Mouse (Mus musculus) adrenal gland, postnatal 10 days (tissue): ENCODE results near the gene Mcm5. TPM values are rescaled to one million over a fixed set of nuclear protein-coding genes. Genes with fewer than 3 reads are reported as not detected.

Experiments
- DNase-seq: peaks from one replicate; pipeline ENCODE4 v3.0.0; 2021; ENCODE audit warnings: mixed read lengths
- long read RNA-seq, 2 experiments: library from polyadenylated mRNA; stranded (forward); transcript quantifications; one replicate each; pipeline ENCODE4 v2.0.0; 2021
- total RNA-seq, 2 experiments: library from RNA; stranded (reverse); gene quantifications; 2 replicates each; pipeline ENCODE4 v1.2.3; 2021

Gene Mcm5
- 10 to 100 TPM; 25.6 to 40.0 TPM for total RNA-seq
- long read RNA-seq, experiment 1, transcript Mcm5-205 (16 exons, 2,653 nt): major isoform, 28 of 70 reads
- long read RNA-seq, experiment 1, transcript Mcm5-201 (17 exons, 3,381 nt): minor isoform, 22 of 70 reads
- long read RNA-seq, experiment 1, transcript Mcm5-203 (17 exons, 2,604 nt): minor isoform, 11 of 70 reads
- long read RNA-seq, experiment 1, partial matches to known transcripts: 5 of 70 reads
- long read RNA-seq, experiment 1, other reads (novel, unspliced or antisense): 4 of 70 reads
- long read RNA-seq, experiment 2, transcript Mcm5-205 (16 exons, 2,653 nt): major isoform, 13 of 35 reads
- long read RNA-seq, experiment 2, transcript Mcm5-201 (17 exons, 3,381 nt): minor isoform, 11 of 35 reads
- long read RNA-seq, experiment 2, transcript Mcm5-203 (17 exons, 2,604 nt): minor isoform, 7 of 35 reads
- long read RNA-seq, experiment 2, partial matches to known transcripts: 1 of 35 reads
- long read RNA-seq, experiment 2, other reads (novel, unspliced or antisense): 3 of 35 reads

DNA sequence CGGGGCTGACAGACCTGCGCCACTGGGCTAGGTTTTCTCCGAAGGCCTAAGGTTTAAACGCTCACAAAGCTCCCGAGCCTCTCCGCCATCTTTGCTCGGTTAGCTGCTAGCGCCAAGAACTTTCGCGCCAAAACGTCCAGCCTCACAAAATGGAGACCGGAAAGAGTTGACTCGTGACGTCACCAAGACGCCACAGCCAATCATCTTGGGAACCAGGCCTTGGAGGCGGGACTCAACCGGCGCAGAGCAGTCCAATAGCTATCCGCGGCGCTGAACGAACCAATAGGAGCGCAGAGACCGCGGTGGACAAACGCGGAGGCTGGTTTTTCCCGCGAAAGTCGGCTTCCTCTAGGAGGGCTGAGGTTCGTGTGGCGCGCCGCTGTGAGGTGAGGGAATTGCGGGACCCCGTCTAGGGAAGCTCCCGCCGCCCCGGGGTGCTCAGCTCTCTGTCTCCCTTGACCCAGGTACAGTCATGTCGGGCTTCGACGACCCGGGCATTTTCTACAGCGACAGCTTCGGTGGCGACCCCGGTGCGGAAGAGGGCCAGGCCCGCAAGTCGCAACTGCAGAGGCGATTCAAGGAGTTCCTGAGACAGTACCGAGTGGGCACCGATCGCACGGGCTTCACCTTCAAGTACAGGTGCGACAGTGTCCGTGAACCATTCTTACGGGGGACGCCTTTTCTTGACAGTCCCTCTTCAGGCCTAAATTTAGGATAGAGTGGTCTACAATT lies at the start of gene Mcm5:
TSS of gene Mcm5 (plus strand) at position 334 of the 732 bp plus-strand sequence.
- DNase-seq: peak; percentile 98

DNA sequence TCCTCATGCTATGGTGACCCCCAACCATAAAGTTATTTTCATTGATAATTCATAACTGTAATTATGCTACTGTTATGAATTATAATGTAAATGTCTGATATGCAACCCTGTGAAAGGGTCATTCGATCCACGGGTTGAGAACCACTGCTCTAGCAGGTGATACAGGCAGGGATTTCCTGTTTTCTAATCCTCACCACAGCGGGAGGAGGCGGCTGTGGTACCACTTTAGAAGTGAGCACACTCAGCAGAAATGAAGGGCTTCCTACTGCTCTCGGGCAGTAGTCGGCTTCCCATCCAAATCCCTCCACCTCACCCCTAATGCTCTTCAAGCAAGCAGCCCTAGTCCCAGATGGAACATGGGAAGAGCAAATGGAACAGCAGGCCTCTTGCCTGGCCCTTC lies 49.3 kb upstream of the Mcm5 start:
- no peak for DNase-seq

DNA sequence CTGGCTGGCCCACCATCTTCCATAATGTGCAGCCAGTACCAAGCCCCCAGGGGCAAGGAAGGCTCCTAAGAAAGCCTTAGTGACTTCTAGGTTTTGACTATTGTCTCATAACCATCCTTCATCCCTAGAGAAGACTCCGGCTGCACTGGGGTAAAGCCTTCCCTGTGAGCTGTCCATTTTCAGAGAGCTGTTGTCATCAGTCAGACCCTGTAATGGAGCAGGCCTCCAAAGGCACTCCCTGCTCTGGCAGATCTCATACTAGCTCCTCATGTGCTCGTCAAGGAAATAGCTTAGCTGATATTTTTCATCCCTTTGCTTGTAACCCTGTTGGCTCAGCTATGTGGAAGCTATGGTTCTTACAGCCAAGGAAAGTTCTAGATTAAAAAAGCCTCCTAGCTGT lies 48.6 kb upstream of the Mcm5 start:
- no peak for DNase-seq

DNA sequence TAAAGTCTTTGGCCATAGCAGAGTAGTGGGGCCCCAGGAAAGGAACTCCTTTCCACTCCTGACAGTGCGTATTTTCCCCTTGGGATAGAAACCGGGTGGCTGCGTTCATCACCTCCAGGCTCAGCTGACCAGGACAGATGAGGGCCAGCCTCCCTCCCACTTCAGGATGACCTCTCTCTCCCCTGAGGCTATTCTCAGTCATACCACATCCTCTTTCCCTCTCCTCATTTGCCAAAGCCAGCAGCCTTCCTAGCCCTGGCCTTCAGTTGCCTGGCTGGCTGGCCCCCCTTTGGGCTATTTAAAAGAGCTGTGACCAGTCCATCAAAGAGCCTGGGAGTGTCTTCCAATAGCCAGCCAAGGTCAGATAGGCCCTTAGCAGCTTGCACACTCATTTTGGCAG lies 46.1 kb upstream of the Mcm5 start:
- DNase-seq: peak; percentile 30

DNA sequence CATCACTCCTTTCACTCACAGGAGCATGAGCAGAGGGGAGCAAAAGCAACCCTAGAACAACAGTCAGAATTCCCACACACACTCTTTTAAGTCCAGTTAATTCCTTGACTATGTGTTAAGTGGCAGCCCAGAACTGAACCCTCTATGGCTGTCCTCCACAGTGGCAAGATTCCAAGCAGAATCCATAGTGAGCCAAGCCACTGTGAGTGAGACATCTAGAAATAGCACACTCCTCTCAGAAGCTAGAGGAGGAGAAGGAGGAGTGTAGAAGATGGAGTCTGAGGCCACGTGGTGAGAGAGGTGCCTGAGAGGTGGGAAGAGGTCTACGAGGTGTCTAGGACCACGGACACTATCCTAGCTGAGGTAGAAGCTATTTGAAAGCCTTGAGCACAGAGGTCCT lies 44.6 kb upstream of the Mcm5 start:
- DNase-seq: no peak

DNA sequence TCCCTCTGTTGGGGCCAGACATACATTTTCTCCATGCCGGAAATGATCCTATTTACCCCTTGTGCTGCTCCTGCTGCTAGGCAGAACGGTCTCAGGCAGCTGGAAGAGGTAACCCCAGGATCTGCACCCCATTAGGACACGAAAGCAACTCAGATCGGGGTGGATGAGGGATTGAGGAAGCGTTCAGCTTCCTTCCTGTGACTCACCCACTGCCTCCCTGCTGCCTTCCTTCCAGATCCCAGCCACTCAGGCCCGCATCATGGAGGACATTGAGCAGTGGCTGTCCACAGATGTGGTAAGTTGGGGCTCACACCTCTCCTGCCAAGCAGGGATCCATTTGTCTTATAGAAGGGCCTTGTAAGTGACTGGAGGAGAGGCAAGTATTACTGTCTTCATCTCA lies 42.1 kb upstream of the Mcm5 start:
- DNase-seq: no peak

DNA sequence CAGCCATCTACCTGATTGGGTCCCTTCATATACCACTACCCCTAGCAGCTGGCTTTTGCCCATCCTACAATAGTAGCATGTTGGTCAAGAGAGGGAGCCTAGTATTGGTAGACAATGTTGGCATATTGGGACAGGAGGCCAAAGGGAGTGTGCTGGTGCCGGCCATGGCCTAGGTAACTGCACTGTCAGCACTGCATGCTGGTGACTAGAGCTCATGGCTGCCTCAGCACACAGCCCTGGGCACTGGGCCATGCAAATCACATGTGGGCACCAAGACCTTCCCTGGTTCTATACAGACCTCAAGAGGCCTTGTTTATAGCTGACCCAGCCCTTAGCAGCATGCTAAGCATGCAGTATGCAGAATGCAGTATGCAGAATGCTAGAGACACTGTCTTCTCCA lies 39.1 kb upstream of the Mcm5 start:
- no peak for DNase-seq

DNA sequence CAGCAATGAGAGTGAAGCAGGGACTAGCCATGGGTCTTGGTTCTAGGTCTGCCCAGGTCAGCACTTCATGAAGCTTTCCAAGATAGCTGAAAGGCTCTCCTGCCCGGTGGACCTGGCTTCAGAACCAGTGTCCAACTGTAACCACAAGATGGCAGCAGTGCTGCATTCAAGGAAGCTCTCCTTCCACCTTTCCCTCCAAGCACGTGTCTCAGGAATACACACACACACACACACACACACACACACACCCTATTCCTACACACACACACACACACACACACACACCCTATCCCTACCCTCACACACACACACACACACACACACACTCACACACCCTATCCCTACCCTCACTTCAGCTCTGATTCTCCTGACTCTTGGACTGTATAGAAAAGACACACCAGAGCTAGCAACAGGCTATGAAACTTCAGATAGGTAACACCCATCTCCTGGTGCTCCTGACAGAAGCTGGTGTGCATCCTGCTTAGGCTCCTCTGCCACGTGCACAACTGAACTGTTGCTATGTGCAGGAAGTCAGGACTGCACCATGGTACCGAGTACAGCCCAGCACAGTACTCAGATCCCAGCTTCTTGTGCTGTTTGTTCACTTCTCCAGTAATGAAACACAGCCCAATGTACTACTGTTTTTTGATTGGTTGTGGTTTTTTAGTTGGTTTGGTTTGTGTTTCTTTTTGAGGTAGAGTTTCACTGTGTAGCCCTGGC lies 37.6 kb upstream of the Mcm5 start:
- peak; percentile 89 for DNase-seq

DNA sequence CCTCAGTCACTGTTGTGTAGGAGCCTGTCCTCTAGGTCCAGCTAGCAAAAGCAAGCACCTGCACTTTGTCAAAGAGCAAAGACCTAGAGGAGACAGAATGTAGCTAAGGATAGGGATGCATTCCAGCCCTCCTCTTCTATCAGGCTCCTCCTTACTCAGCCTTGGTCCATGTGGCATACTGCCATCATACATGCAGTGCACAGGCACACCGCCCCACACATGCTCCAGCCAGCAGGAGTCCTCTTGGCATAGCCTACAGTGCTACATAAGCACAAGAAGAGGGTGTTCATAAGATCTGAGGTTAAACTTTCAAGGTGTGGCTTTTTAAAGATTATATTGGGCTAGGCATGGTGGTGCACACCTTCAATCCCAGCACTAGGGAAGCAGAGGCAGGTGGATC lies 34.5 kb upstream of the Mcm5 start:
- DNase-seq: no peak

DNA sequence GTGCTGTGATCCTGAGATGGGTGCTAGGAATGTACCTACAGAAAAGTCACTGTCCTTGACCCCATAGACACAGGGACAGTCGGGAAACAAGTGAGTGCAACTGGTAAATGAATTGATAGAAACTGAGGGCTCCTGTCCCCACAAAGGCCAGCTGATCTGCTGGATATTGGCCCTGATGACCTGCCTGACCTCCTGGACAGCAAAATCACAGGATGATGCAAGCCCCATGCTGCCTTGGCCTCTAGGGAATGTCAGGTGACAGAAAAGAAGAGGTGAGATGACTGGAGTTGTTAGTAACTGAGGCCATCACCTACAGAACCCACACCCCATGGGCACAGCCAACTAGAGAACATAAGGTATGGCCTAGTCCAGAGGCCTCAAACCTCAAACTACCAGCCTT lies 31.2 kb upstream of the Mcm5 start:
- DNase-seq: no peak

DNA sequence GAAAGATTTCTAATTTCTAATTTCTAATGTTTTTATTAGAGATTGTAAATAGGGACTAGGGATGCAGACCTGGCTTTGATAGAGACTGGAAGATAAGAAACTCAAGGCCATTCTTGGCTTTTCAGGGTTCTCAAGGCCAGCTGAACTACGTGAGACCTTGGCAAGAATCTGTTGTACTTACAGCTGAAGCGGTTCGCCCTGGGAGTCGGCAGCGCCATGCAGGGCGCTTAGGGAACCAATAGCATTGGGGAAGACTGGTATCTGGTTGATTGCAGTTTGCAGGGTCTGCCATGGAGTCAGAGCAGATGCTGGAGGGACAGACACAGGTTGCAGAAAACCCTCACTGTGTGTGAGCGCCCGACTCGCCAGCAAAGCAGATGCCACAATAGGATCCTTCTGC lies 30.5 kb upstream of the Mcm5 start:
- DNase-seq: no peak

DNA sequence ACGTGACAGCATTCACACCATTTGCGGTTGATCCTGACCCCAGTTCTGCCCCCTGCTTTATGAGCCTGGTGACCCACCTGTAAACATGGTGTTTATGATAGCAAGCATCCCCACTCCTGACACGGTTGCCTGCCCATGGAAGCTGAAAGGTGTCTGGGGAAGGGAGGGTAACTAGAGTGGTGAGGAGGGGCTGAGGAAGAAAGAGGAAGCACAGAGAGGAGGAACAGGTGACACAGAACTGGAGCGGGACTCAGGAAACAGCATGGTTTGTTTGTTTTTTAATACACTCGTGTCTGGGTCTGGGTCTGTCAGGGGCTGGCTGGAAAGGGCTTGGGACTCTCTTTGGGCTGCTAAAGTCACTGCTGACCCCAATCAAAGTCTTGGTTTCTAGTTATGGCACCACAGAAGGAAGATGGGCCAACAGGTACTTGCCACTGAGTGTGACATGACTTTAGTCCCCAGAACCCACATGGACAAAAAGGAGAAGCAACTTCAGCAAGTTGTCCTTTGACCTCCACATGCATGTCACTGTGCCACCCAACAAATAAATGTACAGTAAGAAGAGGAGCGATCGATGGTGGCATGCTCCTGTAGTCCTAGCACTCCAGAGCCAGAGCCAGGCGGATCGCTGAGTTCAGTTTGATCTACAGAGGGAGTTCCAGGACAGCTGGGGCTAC lies 27.9 kb upstream of the Mcm5 start:
- no peak for DNase-seq

DNA sequence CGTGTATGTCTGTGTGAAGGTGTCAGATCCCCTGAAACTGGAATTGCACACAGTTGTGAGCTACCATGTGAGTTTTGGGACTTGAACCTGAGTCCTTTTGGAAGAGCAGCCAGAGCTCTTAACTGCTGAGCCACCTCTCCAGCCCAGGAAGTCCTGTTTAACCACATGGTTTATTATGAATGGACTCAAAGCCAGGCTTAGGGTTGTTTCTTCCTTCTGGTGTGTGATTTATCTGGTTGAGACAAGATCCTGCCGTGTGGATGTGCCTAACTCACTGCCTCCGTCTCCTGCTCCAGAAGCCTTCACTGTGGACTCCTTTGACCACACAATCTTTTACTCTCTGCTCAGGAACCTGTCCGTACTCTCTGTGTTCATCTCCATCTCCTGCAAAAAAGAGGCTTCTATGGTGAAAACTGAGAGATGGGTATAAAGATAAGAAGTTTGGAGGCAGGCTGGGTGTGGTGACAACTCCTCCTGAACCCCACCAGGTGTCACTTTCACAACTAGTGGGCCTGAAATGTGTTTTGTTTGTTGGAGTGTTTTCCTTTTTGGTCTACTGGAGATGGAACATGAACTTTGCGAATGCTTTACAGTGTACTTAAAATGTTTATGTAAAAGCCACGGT lies 27.1 kb upstream of the Mcm5 start:
- DNase-seq: no peak

DNA sequence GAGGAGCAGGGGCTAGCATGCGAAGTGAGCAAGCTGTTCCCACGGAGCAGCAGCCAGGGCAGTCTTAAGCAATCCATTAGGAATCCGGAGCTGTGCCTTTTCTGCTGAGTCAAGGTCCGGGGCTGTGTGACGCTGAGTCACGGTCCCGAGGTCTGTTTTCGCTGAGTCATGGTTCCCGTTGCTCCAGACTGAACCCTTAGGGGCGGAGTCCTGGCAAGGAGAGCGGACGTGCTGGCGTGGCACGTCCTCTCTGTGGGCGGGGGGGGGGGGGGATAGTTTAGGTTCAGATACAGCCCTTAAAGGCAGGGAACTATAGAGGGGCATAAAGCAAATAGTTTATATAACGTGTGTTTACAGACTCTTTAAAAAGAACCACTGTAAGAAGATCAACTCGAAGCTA lies 25.5 kb upstream of the Mcm5 start:
- DNase-seq: peak; percentile 94

DNA sequence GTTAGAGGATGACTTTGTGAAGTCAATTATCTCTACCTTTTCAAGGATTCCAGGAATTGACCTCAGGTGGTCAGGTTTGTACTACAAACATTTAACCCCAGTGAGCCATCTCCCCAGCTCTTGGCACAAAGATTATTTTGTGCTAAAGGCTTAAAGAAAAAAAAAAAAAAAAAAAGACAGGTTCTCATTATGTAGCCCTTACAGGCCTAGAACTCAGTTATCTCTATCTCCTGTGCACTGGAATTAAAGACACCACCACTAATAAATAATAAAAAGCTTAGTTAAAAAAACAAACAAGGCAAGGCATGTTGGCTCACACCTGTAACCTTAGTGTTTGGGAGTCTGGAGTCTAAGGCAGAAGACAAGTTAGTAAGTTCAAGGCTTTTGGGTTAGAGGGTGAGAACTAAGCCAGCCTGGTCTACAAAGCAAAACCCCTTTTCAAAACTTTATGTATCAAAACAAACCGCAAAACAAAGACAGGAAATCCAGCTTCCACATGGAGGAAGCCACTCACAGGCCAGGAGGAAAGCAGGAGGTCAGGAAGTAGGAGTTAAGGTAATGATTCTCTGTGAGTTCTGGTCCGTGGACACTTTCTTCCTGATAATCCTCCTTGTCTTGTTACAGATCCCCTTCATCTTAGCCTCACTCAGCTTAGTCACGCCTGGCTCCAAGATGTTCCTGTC lies 24.8 kb upstream of the Mcm5 start:
- DNase-seq: no peak

DNA sequence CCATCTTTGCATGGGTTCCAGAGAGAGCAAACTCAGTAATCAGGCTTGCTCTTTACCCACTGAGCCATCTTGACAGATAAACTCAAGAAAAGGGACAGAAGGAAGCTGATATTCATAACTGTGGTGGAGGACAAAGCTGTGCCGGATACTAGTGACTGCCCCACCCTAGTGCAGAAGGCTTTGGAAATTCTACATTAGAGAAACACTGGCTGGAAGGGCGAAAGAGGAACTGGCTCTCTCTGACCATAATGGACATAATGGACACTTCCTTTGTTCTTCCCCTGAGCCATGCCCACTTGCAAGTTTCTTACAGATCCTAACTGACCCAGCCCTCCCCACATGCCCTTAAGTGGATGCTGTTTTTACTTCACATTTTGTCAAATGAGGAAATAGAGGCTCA lies 23.4 kb upstream of the Mcm5 start:
- no peak for DNase-seq

DNA sequence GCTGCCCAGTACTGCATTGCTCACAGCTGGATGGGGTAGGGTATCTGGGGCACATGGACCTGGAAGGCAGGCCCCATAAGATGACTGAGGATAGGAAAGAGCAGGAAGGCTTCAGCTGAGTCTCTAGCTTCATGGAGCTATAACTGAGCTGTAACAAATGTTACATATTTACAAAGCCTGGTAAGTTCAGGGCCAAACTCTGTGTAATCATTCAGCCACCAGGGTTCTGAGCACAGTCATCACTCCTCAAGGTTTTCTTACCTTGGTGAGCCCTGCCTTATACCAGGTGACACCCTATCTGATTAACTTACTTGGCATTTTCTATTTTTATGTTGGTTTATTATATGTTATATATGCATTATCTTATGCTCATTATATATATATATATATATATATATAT lies 22.2 kb upstream of the Mcm5 start:
- DNase-seq: no peak

DNA sequence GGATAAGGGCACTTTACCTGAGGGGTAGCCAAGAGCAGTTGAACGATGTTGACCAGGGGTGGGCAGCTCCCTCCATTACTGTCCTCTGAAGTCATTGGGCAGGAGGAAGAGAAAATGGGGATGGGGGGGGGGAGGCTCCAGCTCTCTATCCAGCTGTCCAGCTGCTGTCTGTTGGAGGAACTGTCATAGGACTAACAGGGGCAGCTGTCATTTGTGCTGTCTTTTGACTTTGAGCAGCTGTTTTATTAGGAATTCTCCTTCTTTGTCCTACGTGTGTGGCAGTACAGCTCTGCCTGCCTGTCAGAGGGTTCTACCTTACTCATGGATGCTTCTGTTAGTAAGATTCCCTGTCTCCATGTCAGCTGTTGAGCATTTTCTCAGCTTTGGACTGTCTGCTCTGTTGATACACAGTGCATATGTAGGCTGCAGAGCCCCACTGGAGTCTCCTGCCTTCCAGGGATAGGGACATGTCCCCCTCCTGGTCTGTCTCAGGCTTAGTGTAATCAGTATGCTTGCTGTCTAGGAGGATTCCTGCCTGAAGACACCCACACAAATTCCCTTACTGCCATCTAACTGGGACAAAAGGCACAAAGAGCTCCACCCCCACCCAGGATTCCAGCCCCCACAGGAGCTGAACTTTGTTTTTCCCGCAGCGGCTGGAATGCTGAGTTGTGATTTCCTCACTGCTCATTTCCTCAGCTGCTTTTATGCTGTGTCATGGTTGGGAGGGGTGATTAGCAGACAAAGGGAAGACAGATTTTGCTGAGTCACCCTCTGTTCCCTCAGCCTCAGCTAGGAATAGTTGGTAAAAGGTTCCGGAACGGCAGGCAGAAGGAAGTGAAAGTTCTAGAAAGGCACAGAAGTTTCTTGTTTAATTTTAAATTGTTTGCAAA lies 20.1 kb upstream of the Mcm5 start:
- DNase-seq: peak; percentile 82

DNA sequence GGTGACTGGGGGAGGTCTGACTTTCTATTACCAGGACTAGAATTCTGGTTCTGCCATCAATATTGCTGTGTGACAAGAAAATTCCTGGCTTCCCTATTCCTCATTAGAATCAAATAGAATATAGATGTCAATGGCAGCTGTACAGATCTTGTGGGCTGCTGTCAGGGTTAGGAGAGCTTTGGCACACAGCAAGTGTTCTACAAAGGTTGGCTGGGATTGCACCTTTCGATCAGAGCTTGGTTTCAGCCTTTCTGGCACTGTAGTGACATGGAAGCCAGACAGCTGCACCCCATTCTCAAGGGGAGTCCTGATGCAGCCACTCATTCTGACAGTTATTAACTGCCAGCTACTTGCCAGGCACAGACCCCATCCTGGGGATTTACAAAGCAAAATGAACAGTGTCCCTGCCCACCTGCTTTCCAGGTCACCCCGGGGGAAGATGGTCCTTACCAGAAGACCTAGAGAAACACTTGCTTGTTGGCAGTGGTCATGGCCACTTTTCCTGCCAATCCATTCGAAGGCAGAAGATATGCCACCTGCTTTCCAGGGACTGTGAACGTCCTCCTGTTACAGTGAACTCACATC lies 18.5 kb upstream of the Mcm5 start:
- no peak for DNase-seq
